Mouse (Mus musculus): ENCODE measurements around the gene Taf7l. TPM values are rescaled to one million over a fixed set of nuclear protein-coding genes. Genes with fewer than 3 reads are reported as not detected.

The Taf7l gene
- polyA plus RNA-seq, 1 experiment from 2014 or later: not detected

- H3K4me2 ChIP-seq: no peak overlapping the region
- WGBS (ENCODE audit: insufficient replicate concordance): 68% methylated on average over 5 of the region's 5 CpGs
- ATAC-seq (ENCODE audit: low read depth): no peak
Observed at GRCm38 (mm10) chrX:134420097-134420496, 56.2 kb downstream of the Taf7l start.

GRCm38 (mm10) chrX:134412096-134412495 is 64.2 kb downstream of the Taf7l start:
- Histone ChIP-seq H3K9ac (no peak overlapping the region), H3K4me2 (no peak overlapping the region), H3K36me3 (no peaks in the 10 kb centered on the region), H3K27ac (no peak overlapping the region), H3K4me1 (replicated peaks) (no peaks in the 10 kb centered on the region), H3K9me3 (replicated peaks) (no peaks in the 10 kb centered on the region), H3K4me3 (replicated peaks) (no peak overlapping the region), H3K27me3 (no peaks in the 10 kb centered on the region)
- DNase-seq: no peak
- 26% methylated on average over 1 of the region's 1 CpGs for WGBS (ENCODE audit: insufficient replicate concordance)
- no peak for ATAC-seq (ENCODE audit: low read depth)

More at GRCm38 (mm10) chrX:134420097-134420496, 56.2 kb downstream of the Taf7l start:
- Histone ChIP-seq H3K9me3 (replicated peaks) (no peaks in the 10 kb centered on the region), H3K27ac (no peak overlapping the region), H3K4me1 (replicated peaks) (no peaks in the 10 kb centered on the region), H3K27me3 (no peaks in the 10 kb centered on the region), H3K4me3 (replicated peaks) (no peak overlapping the region), H3K9ac (no peak overlapping the region), H3K36me3 (no peaks in the 10 kb centered on the region)
- no peak for DNase-seq

Other genes starting within 250 kb of the Taf7l start
- gene Trmt2b, start 199.5 kb downstream of the Taf7l start, polyA plus RNA-seq (2015; fragmentation: Nextera tagmentation; extraction: Ambion mirVana): 8.7 and 10.6 TPM in 2 replicates
- 0.47 and 1.0 TPM in 2 replicates for gene Tmem35a, start 181.3 kb downstream of the Taf7l start, polyA plus RNA-seq (2015; fragmentation: Nextera tagmentation; extraction: Ambion mirVana)
- 24.0 and 27.0 TPM in 2 replicates for gene Cenpi, start 168.4 kb downstream of the Taf7l start, polyA plus RNA-seq (2015; fragmentation: Nextera tagmentation; extraction: Ambion mirVana)
- 0.07 and 0.20 TPM in 2 replicates for gene Drp2, start 71.9 kb downstream of the Taf7l start, polyA plus RNA-seq (2015; fragmentation: Nextera tagmentation; extraction: Ambion mirVana)
- gene Timm8a1, start 65.4 kb upstream of the Taf7l start, polyA plus RNA-seq (2015; fragmentation: Nextera tagmentation; extraction: Ambion mirVana): 134 and 146 TPM in 2 replicates
- gene Btk, start 107.1 kb upstream of the Taf7l start, polyA plus RNA-seq (2015; fragmentation: Nextera tagmentation; extraction: Ambion mirVana): 24.9 and 31.3 TPM in 2 replicates
- gene Rpl36a, start 109.2 kb upstream of the Taf7l start, polyA plus RNA-seq (2015; fragmentation: Nextera tagmentation; extraction: Ambion mirVana): 398 and 420 TPM in 2 replicates
- gene Gla, start 124.6 kb upstream of the Taf7l start, polyA plus RNA-seq (2015; fragmentation: Nextera tagmentation; extraction: Ambion mirVana): 4.5 TPM in 2 replicates
- gene Hnrnph2, start 124.7 kb upstream of the Taf7l start, polyA plus RNA-seq (2015; fragmentation: Nextera tagmentation; extraction: Ambion mirVana): 87.1 and 108 TPM in 2 replicates
- gene Armcx4, start 210.0 kb upstream of the Taf7l start, polyA plus RNA-seq (2015; fragmentation: Nextera tagmentation; extraction: Ambion mirVana): 0.35 and 0.51 TPM in 2 replicates
- gene Armcx1, start 241.5 kb upstream of the Taf7l start, polyA plus RNA-seq (2015; fragmentation: Nextera tagmentation; extraction: Ambion mirVana): 7.5 and 8.9 TPM in 2 replicates

Measured in liver, embryonic 13.5 days (tissue).